Mouse (Mus musculus) liver, embryonic 16.5 days (tissue): ENCODE results near the gene Inhbc. TPM values are rescaled to one million over a fixed set of nuclear protein-coding genes. Genes with fewer than 3 reads are reported as not detected.

ENCODE experiments used
- ATAC-seq: fragments of 200-750 bp; cut with Nextera tagmentation; 2 replicates; pipeline ENCODE4 v1.8.0; 2017; ENCODE audit warnings: low read depth, mild to moderate bottlenecking, moderate number of reproducible peaks, moderate library complexity
- H3K27ac ChIP-seq: fragments of 300-500 bp; sonication (generic); 2 replicates; pipeline ENCODE4 v1.5.1; 2014; ENCODE audit warnings: mild to moderate bottlenecking, low read length
- H3K27me3 ChIP-seq: fragments of 300-500 bp; sonication (generic); 2 replicates; pipeline ENCODE4 v1.6.1; 2014; ENCODE audit warnings: low read depth, low read length, mixed read lengths; ENCODE audit not compliant: control insufficient read depth, insufficient read depth
- H3K36me3 ChIP-seq: fragments of 300-500 bp; sonication (generic); 2 replicates; pipeline ENCODE4 v1.6.1; 2014; ENCODE audit warnings: mild to moderate bottlenecking; ENCODE audit not compliant: control insufficient read depth, insufficient read depth
- H3K4me1 ChIP-seq: fragments of 300-500 bp; sonication (generic); 2 replicates; pipeline ENCODE4 v1.6.1; 2014; ENCODE audit warnings: low read depth, low read length, mixed read lengths; ENCODE audit not compliant: control insufficient read depth
- H3K4me2 ChIP-seq: fragments of 300-500 bp; sonication (generic); 2 replicates; pipeline ENCODE4 v1.6.1; 2014; ENCODE audit warnings: low read depth, low read length, mixed read lengths
- H3K4me3 ChIP-seq: fragments of 300-500 bp; sonication (generic); 2 replicates; pipeline ENCODE4 v1.5.1; 2014; ENCODE audit warnings: low read depth, mild to moderate bottlenecking, low read length
- H3K9ac ChIP-seq: fragments of 300-500 bp; sonication (generic); 2 replicates; pipeline ENCODE4 v1.6.1; 2014; ENCODE audit warnings: low read depth, low read length
- H3K9me3 ChIP-seq: fragments of 300-500 bp; sonication (generic); replicated peaks from 2 replicates; pipeline ENCODE4 v1.6.1; 2016; ENCODE audit warnings: low read length; ENCODE audit not compliant: control insufficient read depth
- WGBS: fragments of 180-500 bp; shearing (Covaris S2); extraction: QIAGEN DNeasy Blood & Tissue Kit; methylation state at CpG from one replicate; pipeline ENCODE4 v1.1.7; 2014; ENCODE audit not compliant: insufficient replicate concordance; 5-methylcytosine and 5-hydroxymethylcytosine counted together
- polyA plus RNA-seq: library from polyadenylated mRNA; unstranded; fragments of >200 nt; fragmentation: Nextera tagmentation; extraction: Ambion mirVana; gene quantifications from 2 replicates; pipeline ENCODE4 v1.2.1, GENCODE M21; 2015

The Inhbc gene
- polyA plus RNA-seq, 1 experiment from 2014 or later = 5.9 TPM

DNA sequence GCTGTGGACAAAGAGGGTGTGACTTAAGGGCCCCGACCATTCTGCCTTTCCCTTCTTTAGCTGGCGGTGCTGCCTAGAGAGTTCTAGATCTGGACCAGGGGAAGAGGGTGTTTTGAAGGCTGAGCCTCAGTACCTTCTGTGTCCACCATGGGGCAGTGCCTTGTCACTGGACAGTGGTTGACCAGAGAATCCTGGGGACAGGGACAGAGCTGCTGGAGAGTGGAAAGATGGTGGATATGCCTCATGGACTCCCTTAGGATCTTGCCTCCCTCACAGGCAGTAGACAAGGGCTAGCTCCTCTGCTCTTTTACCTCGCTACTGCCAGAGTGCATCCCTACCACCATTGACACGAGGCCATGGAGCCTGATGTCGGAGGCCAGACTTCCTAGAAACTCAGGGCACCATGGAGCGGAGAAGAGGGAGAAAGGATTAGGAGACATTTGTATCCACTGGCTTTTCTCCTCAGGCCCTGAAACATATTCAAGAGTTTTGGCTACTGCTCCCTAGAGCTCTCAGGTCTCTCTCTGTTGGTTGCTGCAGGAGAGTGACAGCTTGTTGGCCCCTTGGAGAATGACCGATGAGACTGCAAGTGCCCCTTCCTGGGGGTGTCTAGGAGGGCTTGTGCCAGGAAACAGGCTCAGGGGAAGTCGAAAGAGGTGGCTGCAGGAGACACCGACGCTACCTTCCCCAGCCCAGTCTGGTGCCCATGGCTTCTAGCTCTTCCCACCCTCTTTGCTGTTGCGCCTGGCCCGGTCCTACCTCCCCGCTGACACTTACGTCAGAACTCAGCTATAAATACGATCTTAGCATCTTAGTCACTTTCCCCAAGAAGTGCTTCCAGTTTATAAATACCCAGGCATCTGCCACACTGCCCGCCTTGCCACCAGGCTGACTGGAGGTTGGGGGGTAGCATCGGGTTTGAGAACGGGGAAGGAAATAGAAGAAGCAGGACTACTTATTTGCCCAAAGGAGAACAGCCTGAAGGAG, 16.0 kb downstream of the Inhbc start, which contains the start of gene Inhbe:
Inhbe (minus strand) TSS at position 503 of the 987 bp plus-strand sequence.
- Histone ChIP-seq H3K4me2 (no peak within 1 kb of the TSS), H3K27ac (peak within 1 kb of the TSS; percentile 31), H3K36me3 (no peaks in the 10 kb centered on the region), H3K9me3 (no peaks in the 10 kb centered on the region), H3K4me3 (no peak within 1 kb of the TSS), H3K27me3 (no peaks in the 10 kb centered on the region), H3K9ac (no peak within 1 kb of the TSS), H3K4me1 (peaks cover 6% of the 10 kb centered on the region)
- no peak for ATAC-seq
- 46% methylated on average over 18 of the region's 18 CpGs for WGBS

DNA sequence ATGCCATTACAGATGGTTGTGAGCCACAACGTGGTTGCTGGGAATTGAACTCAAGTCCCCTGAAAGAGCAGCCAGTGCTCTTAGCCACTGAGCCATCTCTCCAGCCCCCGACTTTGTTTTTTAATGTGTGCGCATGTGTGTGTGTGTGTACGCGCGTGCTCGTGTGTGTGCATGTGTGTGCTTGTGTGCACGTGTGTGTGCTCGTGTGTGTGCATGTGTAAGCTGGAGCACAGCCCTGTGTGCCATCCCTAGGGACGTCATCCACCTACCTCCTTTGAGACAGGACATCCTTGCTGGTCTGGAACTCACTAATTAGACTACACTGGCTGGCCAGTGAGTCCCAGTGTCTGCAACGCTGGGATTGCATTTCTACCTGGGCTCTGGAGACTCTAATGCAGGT, 17.5 kb downstream of the Inhbc start:
- Histone ChIP-seq H3K9ac (no peak overlapping the region), H3K9me3 (no peaks in the 10 kb centered on the region), H3K27me3 (no peaks in the 10 kb centered on the region), H3K4me2 (no peak overlapping the region), H3K36me3 (no peaks in the 10 kb centered on the region), H3K4me1 (peaks cover 6% of the 10 kb centered on the region), H3K4me3 (no peak overlapping the region), H3K27ac (peak overlapping the region; percentile 56; the same call in 1 of the 2 replicates)
- WGBS = 64% methylated on average over 11 of the region's 11 CpGs
- ATAC-seq = no peak

DNA sequence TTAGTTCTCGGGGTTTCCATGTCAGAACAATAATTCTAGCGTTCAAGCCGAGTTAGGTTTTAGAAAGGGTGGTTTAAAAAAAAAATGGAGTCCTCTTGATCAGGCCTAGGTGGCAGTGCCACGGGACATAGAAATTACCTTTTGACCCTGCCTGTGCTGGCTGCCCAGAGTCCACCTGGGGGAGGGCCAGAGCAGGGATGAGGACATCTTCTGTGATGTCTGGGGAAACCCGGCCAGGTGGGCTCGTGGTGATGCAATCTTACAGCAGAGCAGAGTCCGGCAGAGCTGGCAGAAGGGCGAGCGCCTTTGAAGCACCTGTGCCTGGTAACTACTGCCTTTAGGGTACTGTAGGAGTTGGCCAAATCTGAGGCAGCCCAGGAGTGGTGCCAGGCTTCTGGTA, 18.0 kb downstream of the Inhbc start:
- Histone ChIP-seq H3K9ac (no peak overlapping the region), H3K4me3 (no peak overlapping the region)

DNA sequence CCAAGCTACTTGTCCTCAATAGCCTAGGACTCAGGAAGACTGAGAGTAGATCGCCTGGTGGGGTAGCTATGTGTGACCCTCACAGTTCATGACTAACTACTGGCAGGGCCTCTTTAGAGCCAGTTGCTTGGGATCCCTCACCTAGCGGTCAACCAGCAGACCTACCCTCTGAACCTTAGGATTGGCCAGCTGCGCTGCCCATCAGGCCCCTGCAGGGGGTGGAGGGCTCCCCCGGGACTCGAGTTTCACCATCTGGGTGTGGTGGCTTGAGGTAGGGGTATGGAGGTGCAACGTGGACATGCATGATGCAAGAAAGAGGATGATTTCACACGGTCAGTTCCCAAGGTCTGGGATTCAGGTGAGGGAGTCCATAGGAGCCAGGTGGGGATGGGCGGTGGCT, 18.5 kb downstream of the Inhbc start:
- Histone ChIP-seq H3K4me2 (no peak overlapping the region), H3K9ac (no peak overlapping the region), H3K9me3 (no peaks in the 10 kb centered on the region), H3K27me3 (no peaks in the 10 kb centered on the region), H3K27ac (peak overlapping the region; percentile 64), H3K4me1 (peaks cover 6% of the 10 kb centered on the region), H3K4me3 (no peak overlapping the region), H3K36me3 (no peaks in the 10 kb centered on the region)
- ATAC-seq = peak; percentile 63
- WGBS = 56% methylated on average over 8 of the region's 8 CpGs

More for the DNA sequence above, 18.0 kb downstream of the Inhbc start:
- no peaks in the 10 kb centered on the region for H3K36me3 ChIP-seq
- peak overlapping the region; percentile 64 for H3K27ac ChIP-seq
- 57% methylated on average over 9 of the region's 9 CpGs for WGBS
- H3K27me3 ChIP-seq = no peaks in the 10 kb centered on the region
- no peaks in the 10 kb centered on the region for H3K9me3 ChIP-seq
- peaks cover 6% of the 10 kb centered on the region for H3K4me1 ChIP-seq
- ATAC-seq = peak; percentile 57
- H3K4me2 ChIP-seq = no peak overlapping the region

DNA sequence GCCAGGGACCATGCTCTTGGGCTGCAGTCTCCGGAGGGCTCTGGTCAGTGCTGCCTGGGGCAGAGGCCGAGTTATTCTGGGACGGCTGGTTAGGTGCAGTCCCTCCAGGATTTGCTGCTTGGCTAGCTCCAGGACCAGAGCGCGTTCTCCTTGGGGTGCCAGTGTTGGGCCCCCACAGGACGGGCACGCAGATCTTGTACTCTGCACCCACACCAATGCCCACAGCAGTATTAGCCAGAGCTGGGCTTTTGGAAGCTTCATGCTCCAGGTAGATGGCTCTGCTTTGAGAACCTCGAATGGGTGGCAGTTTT, 19.0 kb downstream of the Inhbc start:
- peak overlapping the region; percentile 48; the same call in 1 of the 2 replicates for H3K4me2 ChIP-seq
- ATAC-seq = no peak

DNA sequence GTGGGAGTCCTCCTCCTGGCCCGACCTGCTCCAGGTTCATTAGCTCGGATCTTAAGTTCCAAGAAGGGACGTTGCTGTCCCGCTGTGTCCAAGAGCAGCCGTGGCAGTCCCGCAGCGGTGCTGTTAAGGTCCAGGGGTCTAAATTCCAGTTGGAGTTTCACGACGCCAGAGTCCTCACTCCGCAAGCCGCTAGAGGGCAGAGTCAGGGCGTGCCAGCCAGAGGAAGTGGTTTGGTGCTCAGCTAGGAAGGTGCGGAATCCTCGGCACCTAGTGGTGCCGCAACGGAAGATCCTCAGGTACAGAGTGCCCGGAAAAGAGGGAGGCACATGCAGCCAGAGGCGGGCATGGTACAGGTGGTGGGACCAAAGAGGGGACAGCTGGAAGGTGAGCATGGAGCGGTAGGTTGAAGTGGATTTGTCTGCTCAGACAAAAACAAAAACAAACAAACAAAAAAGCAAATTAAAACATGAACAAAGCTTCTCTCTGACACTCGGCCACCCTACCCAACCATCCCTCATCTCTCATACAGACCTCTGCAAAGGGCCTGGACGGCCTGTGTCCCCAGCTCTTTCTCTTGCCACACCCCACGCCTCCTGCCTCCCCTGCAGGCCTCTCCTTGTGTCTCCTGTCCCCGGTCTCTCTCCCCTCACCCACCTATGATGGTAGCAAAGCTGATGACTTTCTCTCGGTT, 19.5 kb downstream of the Inhbc start:
- Histone ChIP-seq H3K4me3 (peak overlapping the region; percentile 13; the same call in 1 of the 2 replicates), H3K4me1 (peaks cover 6% of the 10 kb centered on the region), H3K4me2 (peak overlapping the region; percentile 48), H3K27ac (peak overlapping the region; percentile 64), H3K27me3 (no peaks in the 10 kb centered on the region), H3K36me3 (no peaks in the 10 kb centered on the region), H3K9ac (peak overlapping the region; percentile 38; the same call in 1 of the 2 replicates), H3K9me3 (no peaks in the 10 kb centered on the region)
- 9% methylated on average over 24 of the region's 24 CpGs for WGBS
- ATAC-seq = peak; percentile 37

More for the DNA sequence above, 19.0 kb downstream of the Inhbc start:
- H3K4me3 ChIP-seq = peak overlapping the region; percentile 13; the same call in 1 of the 2 replicates
- H3K9ac ChIP-seq = 0 out of 2 replicates have a peak overlapping the region, but pooled peaks have one; percentile 8
- no peaks in the 10 kb centered on the region for H3K36me3 ChIP-seq
- H3K27me3 ChIP-seq = no peaks in the 10 kb centered on the region
- H3K4me1 ChIP-seq = peaks cover 6% of the 10 kb centered on the region
- 64% methylated on average over 8 of the region's 8 CpGs for WGBS
- H3K27ac ChIP-seq = peak overlapping the region; percentile 64
- no peaks in the 10 kb centered on the region for H3K9me3 ChIP-seq

DNA sequence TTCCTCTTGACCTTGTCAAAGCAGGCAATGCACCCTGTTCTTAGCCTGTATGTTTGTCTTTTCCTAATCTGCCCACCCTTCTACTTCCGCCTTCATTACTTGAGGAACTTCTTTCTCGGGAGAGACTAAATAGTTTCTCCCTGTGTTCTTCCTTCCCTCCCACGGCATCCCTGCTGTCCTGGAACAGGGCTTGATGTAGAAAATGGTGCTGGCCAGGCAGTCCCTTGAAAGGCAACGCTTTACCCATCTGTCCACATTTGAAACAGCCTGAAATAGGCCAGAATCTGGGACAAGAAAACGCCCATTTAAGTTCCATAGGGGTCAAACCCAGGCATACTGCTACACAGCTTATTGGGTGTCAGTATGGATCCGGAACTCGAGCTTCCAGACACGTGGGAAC, 20.4 kb downstream of the Inhbc start:
- no peak overlapping the region for H3K27ac ChIP-seq
- no peak overlapping the region for H3K9ac ChIP-seq
- no peaks in the 10 kb centered on the region for H3K36me3 ChIP-seq
- no peak overlapping the region for H3K4me3 ChIP-seq
- ATAC-seq = no peak
- peaks cover 6% of the 10 kb centered on the region for H3K4me1 ChIP-seq
- no peaks in the 10 kb centered on the region for H3K9me3 ChIP-seq
- H3K27me3 ChIP-seq = no peaks in the 10 kb centered on the region
- no peak overlapping the region for H3K4me2 ChIP-seq
- 50% methylated on average over 8 of the region's 8 CpGs for WGBS

DNA sequence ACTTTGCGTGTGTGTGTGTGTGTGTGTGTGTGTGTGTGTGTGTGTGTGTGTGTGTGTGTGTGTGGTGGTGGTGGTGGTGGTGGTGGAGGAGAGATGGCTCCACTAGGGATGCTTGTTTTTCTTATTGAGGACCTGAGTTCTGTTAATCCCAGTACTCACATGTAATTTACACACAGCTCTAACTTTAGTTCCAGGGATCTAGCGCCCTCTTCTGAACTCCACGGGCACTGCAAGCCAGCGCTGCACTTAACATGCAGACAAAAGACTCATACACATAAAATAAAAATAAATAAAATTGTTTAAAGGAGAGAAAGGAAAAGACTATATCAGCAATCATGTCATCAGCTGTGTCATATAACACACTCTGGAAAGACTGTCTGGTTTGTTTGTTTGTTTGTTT, 21.3 kb downstream of the Inhbc start:
- no peak for ATAC-seq
- Histone ChIP-seq H3K9me3 (no peaks in the 10 kb centered on the region), H3K27me3 (no peaks in the 10 kb centered on the region), H3K36me3 (no peaks in the 10 kb centered on the region), H3K4me1 (peaks cover 4% of the 10 kb centered on the region), H3K27ac (no peak overlapping the region), H3K4me3 (no peak overlapping the region), H3K4me2 (no peak overlapping the region), H3K9ac (no peak overlapping the region)
- 65% methylated on average over 4 of the region's 4 CpGs for WGBS
